Mouse (Mus musculus): Measurements from ENCODE around the gene Sfpq. TPM values are rescaled to one million over a fixed set of nuclear protein-coding genes. Genes with fewer than 3 reads are reported as not detected.

The Sfpq gene
- polyA plus RNA-seq, 1 experiment: 134 TPM

DNA sequence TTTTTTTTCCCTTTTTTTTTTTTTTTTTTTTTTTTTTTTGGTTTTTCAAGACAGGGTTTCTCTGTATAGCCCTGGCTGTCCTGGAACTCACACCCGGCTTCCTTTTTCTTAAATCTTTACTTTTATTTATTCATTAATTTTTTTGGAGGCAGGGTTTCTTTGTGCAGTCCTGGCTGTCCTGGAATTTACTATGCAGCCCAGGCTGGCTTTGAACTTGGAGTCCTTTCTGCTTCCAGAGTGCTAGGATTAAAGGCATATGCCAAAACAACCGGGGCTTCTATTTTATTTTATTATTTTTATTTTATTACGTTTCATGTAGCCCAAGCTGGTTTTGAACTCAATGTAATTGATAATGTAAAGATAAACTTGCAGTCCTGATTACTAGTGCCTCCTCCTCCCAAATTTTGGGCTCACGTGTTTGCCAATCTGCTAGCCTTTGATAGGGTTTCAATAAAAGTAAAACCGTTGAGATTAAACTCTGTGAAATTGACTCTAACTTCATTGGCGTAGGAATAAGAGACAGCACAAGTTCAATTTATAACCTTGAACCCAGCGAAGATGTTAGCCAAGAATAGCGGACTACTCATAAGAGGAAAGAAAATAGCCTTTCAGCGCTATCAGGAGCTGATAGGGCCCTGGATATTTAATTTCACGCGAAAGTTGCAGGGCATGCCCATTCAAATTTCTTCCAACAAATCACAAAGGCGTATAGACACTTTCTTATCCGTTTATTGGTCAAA, 543 bp upstream of the Sfpq start:
- DNase-seq: no peak
- no peak overlapping the region for H3K27ac ChIP-seq (ENCODE audit: insufficient read depth, low read length)
- H3K4me3 ChIP-seq (replicated peaks; ENCODE audit: insufficient read depth, low read depth, low read length): no peak overlapping the region
- TF ChIP-seq CTCF (IDR thresholded peaks at IDR 0.05; ENCODE audit: borderline replicate concordance, insufficient read depth, low read depth, low read length) (no peak), POLR2A (IDR thresholded peaks at IDR 0.05; ENCODE audit: borderline replicate concordance, insufficient read depth, low read length) (no peak)
- no peaks in the 10 kb centered on the region for H3K4me1 ChIP-seq (ENCODE audit: control insufficient read depth, insufficient read depth, low read length)
- 11% methylated on average over 13 of the region's 13 CpGs for WGBS
- no peaks in the 10 kb centered on the region for H3K27me3 ChIP-seq (ENCODE audit: control insufficient read depth, insufficient read depth, low read length)

DNA sequence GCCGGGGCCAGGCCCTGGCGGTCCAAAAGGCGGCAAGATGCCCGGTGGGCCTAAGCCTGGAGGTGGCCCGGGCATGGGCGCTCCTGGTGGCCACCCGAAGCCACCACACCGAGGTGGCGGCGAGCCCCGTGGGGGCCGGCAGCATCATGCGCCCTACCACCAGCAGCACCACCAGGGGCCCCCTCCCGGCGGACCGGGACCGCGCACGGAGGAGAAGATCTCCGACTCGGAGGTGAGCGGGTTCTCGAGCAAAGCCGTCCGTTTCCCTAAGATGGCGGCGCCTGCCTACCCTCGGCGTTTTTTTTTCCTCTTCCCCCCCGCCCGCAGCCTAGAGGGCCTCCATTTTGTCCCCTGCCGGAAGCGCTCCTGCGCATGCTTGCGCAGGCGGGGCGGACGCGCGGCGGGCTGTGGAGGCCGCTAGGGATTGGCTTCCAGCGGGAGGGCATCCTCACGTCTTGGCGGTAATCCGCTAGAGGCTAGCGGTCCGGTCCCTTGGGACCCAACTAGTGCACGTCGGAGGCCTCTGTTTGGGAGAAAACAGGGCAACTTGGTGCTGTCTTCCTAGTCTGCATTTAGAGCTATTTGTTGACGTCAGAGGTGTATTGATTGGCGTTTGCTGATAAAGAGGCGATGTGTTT, 984 bp downstream of the Sfpq start:
- 1% methylated on average over 53 of the region's 53 CpGs for WGBS
- Histone ChIP-seq H3K4me1 (ENCODE audit: control insufficient read depth, insufficient read depth, low read length) (no peaks in the 10 kb centered on the region), H3K27ac (ENCODE audit: insufficient read depth, low read length) (peak overlapping the region; percentile 99), H3K27me3 (ENCODE audit: control insufficient read depth, insufficient read depth, low read length) (no peaks in the 10 kb centered on the region), H3K4me3 (replicated peaks; ENCODE audit: insufficient read depth, low read depth, low read length) (peak overlapping the region; percentile 76)
- TF ChIP-seq POLR2A (IDR thresholded peaks at IDR 0.05; ENCODE audit: borderline replicate concordance, insufficient read depth, low read length): peak; percentile 24; the same call in 1 of the 2 replicates
- 0 out of 2 replicates have a peak, but pooled peaks have one; percentile 14 for TF ChIP-seq CTCF (IDR thresholded peaks at IDR 0.05; ENCODE audit: borderline replicate concordance, insufficient read depth, low read depth, low read length)
- DNase-seq: peak; percentile 88 to 90

DNA sequence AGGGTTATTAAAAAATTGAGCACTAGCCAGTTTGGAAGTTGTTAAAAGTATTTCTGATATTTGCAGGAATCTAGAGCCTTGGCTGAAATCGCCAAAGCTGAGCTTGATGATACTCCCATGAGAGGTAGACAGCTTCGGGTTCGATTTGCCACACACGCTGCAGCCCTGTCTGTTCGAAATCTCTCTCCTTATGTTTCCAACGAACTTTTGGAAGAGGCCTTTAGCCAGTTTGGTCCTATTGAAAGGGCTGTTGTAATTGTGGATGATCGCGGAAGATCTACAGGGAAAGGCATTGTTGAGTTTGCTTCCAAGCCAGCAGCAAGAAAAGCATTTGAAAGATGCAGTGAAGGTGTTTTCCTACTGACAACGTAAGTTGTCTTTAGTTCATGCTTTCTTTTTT, 2.1 kb downstream of the Sfpq start:
- DNase-seq: no peak
- no peak overlapping the region for H3K27ac ChIP-seq (ENCODE audit: insufficient read depth, low read length)
- no peaks in the 10 kb centered on the region for H3K27me3 ChIP-seq (ENCODE audit: control insufficient read depth, insufficient read depth, low read length)
- TF ChIP-seq POLR2A (IDR thresholded peaks at IDR 0.05; ENCODE audit: borderline replicate concordance, insufficient read depth, low read length): no peak
- TF ChIP-seq CTCF (IDR thresholded peaks at IDR 0.05; ENCODE audit: borderline replicate concordance, insufficient read depth, low read depth, low read length): no peak
- H3K4me3 ChIP-seq (replicated peaks; ENCODE audit: insufficient read depth, low read depth, low read length): peak overlapping the region; percentile 76
- WGBS: under 1% methylated on average over 9 of the region's 9 CpGs
- no peaks in the 10 kb centered on the region for H3K4me1 ChIP-seq (ENCODE audit: control insufficient read depth, insufficient read depth, low read length)

DNA sequence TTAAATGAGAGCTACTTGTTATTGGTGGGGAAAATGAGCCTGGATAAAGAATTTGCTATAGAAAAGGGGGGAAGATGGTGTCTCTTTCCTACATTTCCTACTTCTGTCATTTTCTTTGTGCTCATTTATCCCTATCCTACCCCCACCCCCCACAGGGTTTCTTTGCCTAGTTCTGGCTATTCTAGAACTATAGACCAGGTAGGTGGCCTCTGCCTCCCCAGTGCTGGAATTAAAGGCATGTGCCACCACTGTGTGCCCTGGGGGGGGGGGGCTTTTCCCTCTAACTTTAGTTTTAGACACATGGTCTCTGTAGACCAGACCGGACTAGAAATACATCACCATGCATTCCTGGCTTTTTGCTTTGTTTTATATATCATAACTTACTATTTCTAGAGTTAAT, 3.1 kb downstream of the Sfpq start:
- WGBS: 4% methylated on average over 1 of the region's 1 CpGs
- TF ChIP-seq POLR2A (IDR thresholded peaks at IDR 0.05; ENCODE audit: borderline replicate concordance, insufficient read depth, low read length): no peak
- TF ChIP-seq CTCF (IDR thresholded peaks at IDR 0.05; ENCODE audit: borderline replicate concordance, insufficient read depth, low read depth, low read length): no peak
- no peaks in the 10 kb centered on the region for H3K4me1 ChIP-seq (ENCODE audit: control insufficient read depth, insufficient read depth, low read length)

DNA sequence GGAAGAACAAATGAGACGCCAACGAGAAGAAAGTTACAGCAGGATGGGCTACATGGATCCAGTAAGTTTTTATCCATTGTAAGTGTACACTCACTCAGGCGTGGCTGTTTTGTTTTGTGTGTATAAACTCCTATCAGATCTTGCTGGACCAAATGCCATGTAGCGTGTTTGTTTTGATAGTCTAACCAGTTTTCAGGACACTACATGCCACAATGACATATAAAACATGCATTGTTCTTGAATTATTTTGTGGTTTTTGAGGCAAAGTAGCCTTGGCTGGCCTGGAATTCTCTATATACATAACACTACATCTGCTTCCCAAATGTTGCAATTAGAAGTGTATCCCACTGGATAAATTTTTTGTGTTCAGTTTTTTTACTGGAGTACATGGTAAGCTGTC, 5.7 kb downstream of the Sfpq start:
- no peak overlapping the region for H3K4me3 ChIP-seq (replicated peaks; ENCODE audit: insufficient read depth, low read depth, low read length)
- no peak for TF ChIP-seq CTCF (IDR thresholded peaks at IDR 0.05; ENCODE audit: borderline replicate concordance, insufficient read depth, low read depth, low read length)
- no peak for TF ChIP-seq POLR2A (IDR thresholded peaks at IDR 0.05; ENCODE audit: borderline replicate concordance, insufficient read depth, low read length)
- no peaks in the 10 kb centered on the region for H3K27me3 ChIP-seq (ENCODE audit: control insufficient read depth, insufficient read depth, low read length)
- no peaks in the 10 kb centered on the region for H3K4me1 ChIP-seq (ENCODE audit: control insufficient read depth, insufficient read depth, low read length)
- H3K27ac ChIP-seq (ENCODE audit: insufficient read depth, low read length): no peak overlapping the region
- no peak for DNase-seq
- WGBS: 71% methylated on average over 4 of the region's 4 CpGs

More for the DNA sequence above, 3.1 kb downstream of the Sfpq start:
- no peak for DNase-seq
- H3K27me3 ChIP-seq (ENCODE audit: control insufficient read depth, insufficient read depth, low read length): no peaks in the 10 kb centered on the region
- peak overlapping the region; percentile 20 for H3K4me3 ChIP-seq (replicated peaks; ENCODE audit: insufficient read depth, low read depth, low read length)
- no peak overlapping the region for H3K27ac ChIP-seq (ENCODE audit: insufficient read depth, low read length)

DNA sequence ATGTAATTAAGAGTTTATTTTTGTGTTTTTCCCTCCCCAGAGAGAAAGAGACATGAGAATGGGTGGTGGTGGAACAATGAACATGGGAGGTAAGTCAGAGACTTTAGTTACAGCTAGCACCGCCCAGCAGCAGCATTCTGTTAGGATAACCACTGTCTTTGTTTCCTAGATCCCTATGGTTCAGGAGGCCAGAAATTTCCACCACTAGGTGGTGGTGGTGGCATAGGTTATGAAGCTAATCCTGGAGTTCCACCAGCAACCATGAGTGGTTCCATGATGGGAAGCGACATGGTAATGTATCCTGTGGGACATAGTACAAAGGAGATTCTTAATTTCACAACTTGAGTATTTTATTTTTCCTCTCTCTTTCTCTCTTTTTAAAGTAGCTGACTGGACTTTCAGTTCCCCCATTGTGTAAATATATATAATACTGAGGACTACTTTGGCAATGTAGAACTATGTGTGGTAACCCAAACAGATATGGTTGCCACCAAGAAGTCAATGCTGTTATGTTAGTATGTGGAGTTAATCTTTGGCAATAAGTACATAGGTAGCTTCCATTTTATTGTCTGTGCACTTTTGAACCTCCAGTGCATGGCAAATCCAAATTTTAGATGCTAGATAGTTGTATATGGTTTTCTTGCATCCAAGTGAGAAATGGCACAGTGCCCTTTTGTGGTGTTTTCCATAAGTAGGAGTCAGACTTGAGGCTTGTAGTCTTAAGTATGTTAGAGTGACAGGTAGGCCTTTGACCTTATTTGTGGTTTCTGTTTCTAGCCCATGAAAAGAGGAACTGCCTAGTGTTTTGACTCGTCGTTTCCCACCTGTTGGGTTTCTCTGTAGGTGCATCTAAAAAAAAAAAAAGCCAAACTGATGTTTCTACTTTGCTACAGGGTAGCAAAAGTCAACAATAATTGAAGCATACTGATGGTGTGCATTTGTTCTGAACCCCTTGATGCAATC, 6.4 kb downstream of the Sfpq start:
- TF ChIP-seq CTCF (IDR thresholded peaks at IDR 0.05; ENCODE audit: borderline replicate concordance, insufficient read depth, low read depth, low read length): peak; percentile 56; the same call in 1 of the 2 replicates
- TF ChIP-seq POLR2A (IDR thresholded peaks at IDR 0.05; ENCODE audit: borderline replicate concordance, insufficient read depth, low read length): no peak
- 29% methylated on average over 4 of the region's 4 CpGs for WGBS
- Histone ChIP-seq H3K27me3 (ENCODE audit: control insufficient read depth, insufficient read depth, low read length) (no peaks in the 10 kb centered on the region), H3K4me1 (ENCODE audit: control insufficient read depth, insufficient read depth, low read length) (no peaks in the 10 kb centered on the region), H3K4me3 (replicated peaks; ENCODE audit: insufficient read depth, low read depth, low read length) (no peak overlapping the region), H3K27ac (ENCODE audit: insufficient read depth, low read length) (no peak overlapping the region)
- peak; percentile 41 to 56 for DNase-seq

DNA sequence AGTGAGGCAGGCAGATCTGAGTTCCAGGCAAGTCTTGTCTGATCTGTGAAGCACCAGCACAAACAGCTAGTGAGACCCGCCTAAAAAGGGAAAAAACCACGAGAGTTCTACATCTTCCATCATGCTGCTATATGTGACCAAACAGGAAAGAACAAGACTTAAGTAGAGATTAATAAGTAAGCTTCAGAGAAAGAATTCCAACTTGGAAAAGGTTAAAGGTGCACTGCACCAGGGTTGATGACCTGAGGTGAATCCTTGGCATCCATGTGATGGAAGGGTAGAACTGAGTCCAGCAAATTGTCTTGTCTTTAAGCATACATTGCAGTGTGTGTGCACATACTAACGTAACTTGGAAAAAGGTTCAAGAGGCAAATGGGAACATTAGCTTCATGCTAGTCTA, 16.0 kb downstream of the Sfpq start:
- Histone ChIP-seq H3K4me3 (replicated peaks; ENCODE audit: insufficient read depth, low read depth, low read length) (no peak overlapping the region), H3K4me1 (ENCODE audit: control insufficient read depth, insufficient read depth, low read length) (0 out of 2 replicates have a peak, but pooled peaks cover 3% of the 10 kb centered on the region), H3K27me3 (ENCODE audit: control insufficient read depth, insufficient read depth, low read length) (no peaks in the 10 kb centered on the region), H3K27ac (ENCODE audit: insufficient read depth, low read length) (no peak overlapping the region)
- DNase-seq: no peak
- TF ChIP-seq POLR2A (IDR thresholded peaks at IDR 0.05; ENCODE audit: borderline replicate concordance, insufficient read depth, low read length) (no peak), CTCF (IDR thresholded peaks at IDR 0.05; ENCODE audit: borderline replicate concordance, insufficient read depth, low read depth, low read length) (no peak)
- 89% methylated on average over 3 of the region's 3 CpGs for WGBS
